Mouse (Mus musculus): Measurements from ENCODE around the gene Pik3r5. TPM values are rescaled to one million over a fixed set of nuclear protein-coding genes. Genes with fewer than 3 reads are reported as not detected.

The Pik3r5 gene
- polyA plus RNA-seq, 1 experiment from 2014 or later, result 0.81 TPM

- Histone ChIP-seq H3K9me3 (ENCODE audit: control insufficient read depth, low read length) (no peaks in the 10 kb centered on the region), H3K27me3 (ENCODE audit: control insufficient read depth, insufficient read depth, low read length) (no peaks in the 10 kb centered on the region), H3K4me3 (ENCODE audit: low read depth, low read length) (no peak overlapping the region), H3K27ac (ENCODE audit: low read depth, low read length) (no peak overlapping the region), H3K9ac (ENCODE audit: low read length) (no peak overlapping the region), H3K4me2 (ENCODE audit: low read depth, low read length, severe bottlenecking) (no peak overlapping the region), H3K4me1 (replicated peaks; ENCODE audit: control insufficient read depth, insufficient read depth, low read length) (no peaks in the 10 kb centered on the region), H3K36me3 (ENCODE audit: control insufficient read depth, insufficient read depth, low read length) (no peaks in the 10 kb centered on the region)
- DNase-seq (ENCODE audit: low spot score) (no peak), ATAC-seq (replicated peaks; ENCODE audit: low FRiP score) (no peak)
- 94% methylated on average over 6 of the region's 6 CpGs for WGBS
Observed at GRCm38 (mm10) chr11:68477661-68478060, 45.7 kb downstream of the Pik3r5 start.

GRCm38 (mm10) chr11:68478574-68478981 lies 46.7 kb downstream of the Pik3r5 start:
- DNase-seq (ENCODE audit: low spot score), result no peak
- H3K27ac ChIP-seq (ENCODE audit: low read depth, low read length), result no peak overlapping the region
- H3K36me3 ChIP-seq (ENCODE audit: control insufficient read depth, insufficient read depth, low read length), result no peaks in the 10 kb centered on the region
- no peaks in the 10 kb centered on the region for H3K9me3 ChIP-seq (ENCODE audit: control insufficient read depth, low read length)
- no peak overlapping the region for H3K4me2 ChIP-seq (ENCODE audit: low read depth, low read length, severe bottlenecking)
- no peak overlapping the region for H3K4me3 ChIP-seq (ENCODE audit: low read depth, low read length)
- 89% methylated on average over 3 of the region's 3 CpGs for WGBS
- no peak for ATAC-seq (replicated peaks; ENCODE audit: low FRiP score)
- H3K4me1 ChIP-seq (replicated peaks; ENCODE audit: control insufficient read depth, insufficient read depth, low read length), result no peaks in the 10 kb centered on the region
- no peak overlapping the region for H3K9ac ChIP-seq (ENCODE audit: low read length)
- H3K27me3 ChIP-seq (ENCODE audit: control insufficient read depth, insufficient read depth, low read length), result no peaks in the 10 kb centered on the region

- no peak overlapping the region for H3K27ac ChIP-seq (ENCODE audit: low read depth, low read length)
- no peaks in the 10 kb centered on the region for H3K4me1 ChIP-seq (replicated peaks; ENCODE audit: control insufficient read depth, insufficient read depth, low read length)
- H3K4me3 ChIP-seq (ENCODE audit: low read depth, low read length), result no peak overlapping the region
- H3K4me2 ChIP-seq (ENCODE audit: low read depth, low read length, severe bottlenecking), result no peak overlapping the region
- no peaks in the 10 kb centered on the region for H3K9me3 ChIP-seq (ENCODE audit: control insufficient read depth, low read length)
- H3K27me3 ChIP-seq (ENCODE audit: control insufficient read depth, insufficient read depth, low read length), result no peaks in the 10 kb centered on the region
- ATAC-seq (replicated peaks; ENCODE audit: low FRiP score) (no peak), DNase-seq (ENCODE audit: low spot score) (no peak)
- WGBS, result 91% methylated on average over 4 of the region's 4 CpGs
- no peak overlapping the region for H3K9ac ChIP-seq (ENCODE audit: low read length)
- H3K36me3 ChIP-seq (ENCODE audit: control insufficient read depth, insufficient read depth, low read length), result no peaks in the 10 kb centered on the region
Observed at GRCm38 (mm10) chr11:68480660-68481059, 48.7 kb downstream of the Pik3r5 start.

GRCm38 (mm10) chr11:68482001-68482400 lies 50.1 kb downstream of the Pik3r5 start:
- no peak overlapping the region for H3K4me3 ChIP-seq (ENCODE audit: low read depth, low read length)

GRCm38 (mm10) chr11:68483213-68483612 lies 51.3 kb downstream of the Pik3r5 start:
- no peaks in the 10 kb centered on the region for H3K36me3 ChIP-seq (ENCODE audit: control insufficient read depth, insufficient read depth, low read length)

More at GRCm38 (mm10) chr11:68482001-68482400, 50.1 kb downstream of the Pik3r5 start:
- no peak overlapping the region for H3K4me2 ChIP-seq (ENCODE audit: low read depth, low read length, severe bottlenecking)
- no peaks in the 10 kb centered on the region for H3K9me3 ChIP-seq (ENCODE audit: control insufficient read depth, low read length)
- no peaks in the 10 kb centered on the region for H3K27me3 ChIP-seq (ENCODE audit: control insufficient read depth, insufficient read depth, low read length)
- no peaks in the 10 kb centered on the region for H3K36me3 ChIP-seq (ENCODE audit: control insufficient read depth, insufficient read depth, low read length)
- ATAC-seq (replicated peaks; ENCODE audit: low FRiP score) (no peak), DNase-seq (ENCODE audit: low spot score) (no peak)
- H3K27ac ChIP-seq (ENCODE audit: low read depth, low read length), result no peak overlapping the region
- no peaks in the 10 kb centered on the region for H3K4me1 ChIP-seq (replicated peaks; ENCODE audit: control insufficient read depth, insufficient read depth, low read length)
- no peak overlapping the region for H3K9ac ChIP-seq (ENCODE audit: low read length)

GRCm38 (mm10) chr11:68484431-68484830 lies 52.5 kb downstream of the Pik3r5 start:
- H3K9me3 ChIP-seq (ENCODE audit: control insufficient read depth, low read length), result no peaks in the 10 kb centered on the region
- DNase-seq (ENCODE audit: low spot score) (no peak), ATAC-seq (replicated peaks; ENCODE audit: low FRiP score) (no peak)
- H3K27ac ChIP-seq (ENCODE audit: low read depth, low read length), result no peak overlapping the region
- WGBS, result 76% methylated on average over 3 of the region's 3 CpGs
- no peaks in the 10 kb centered on the region for H3K4me1 ChIP-seq (replicated peaks; ENCODE audit: control insufficient read depth, insufficient read depth, low read length)
- H3K9ac ChIP-seq (ENCODE audit: low read length), result no peak overlapping the region
- H3K27me3 ChIP-seq (ENCODE audit: control insufficient read depth, insufficient read depth, low read length), result no peaks in the 10 kb centered on the region
- H3K36me3 ChIP-seq (ENCODE audit: control insufficient read depth, insufficient read depth, low read length), result no peaks in the 10 kb centered on the region
- H3K4me2 ChIP-seq (ENCODE audit: low read depth, low read length, severe bottlenecking), result no peak overlapping the region
- H3K4me3 ChIP-seq (ENCODE audit: low read depth, low read length), result no peak overlapping the region

More at GRCm38 (mm10) chr11:68483213-68483612, 51.3 kb downstream of the Pik3r5 start:
- Histone ChIP-seq H3K9ac (ENCODE audit: low read length) (no peak overlapping the region), H3K4me3 (ENCODE audit: low read depth, low read length) (no peak overlapping the region), H3K9me3 (ENCODE audit: control insufficient read depth, low read length) (no peaks in the 10 kb centered on the region), H3K27me3 (ENCODE audit: control insufficient read depth, insufficient read depth, low read length) (no peaks in the 10 kb centered on the region), H3K4me2 (ENCODE audit: low read depth, low read length, severe bottlenecking) (no peak overlapping the region), H3K4me1 (replicated peaks; ENCODE audit: control insufficient read depth, insufficient read depth, low read length) (no peaks in the 10 kb centered on the region), H3K27ac (ENCODE audit: low read depth, low read length) (no peak overlapping the region)
- DNase-seq (ENCODE audit: low spot score), result no peak
- WGBS, result 78% methylated on average over 6 of the region's 6 CpGs
- ATAC-seq (replicated peaks; ENCODE audit: low FRiP score), result no peak

GRCm38 (mm10) chr11:68485206-68485942 lies 53.5 kb downstream of the Pik3r5 start:
- Histone ChIP-seq H3K4me1 (replicated peaks; ENCODE audit: control insufficient read depth, insufficient read depth, low read length) (no peaks in the 10 kb centered on the region), H3K4me3 (ENCODE audit: low read depth, low read length) (no peak overlapping the region), H3K9ac (ENCODE audit: low read length) (no peak overlapping the region), H3K36me3 (ENCODE audit: control insufficient read depth, insufficient read depth, low read length) (no peaks in the 10 kb centered on the region), H3K27me3 (ENCODE audit: control insufficient read depth, insufficient read depth, low read length) (no peaks in the 10 kb centered on the region), H3K27ac (ENCODE audit: low read depth, low read length) (no peak overlapping the region), H3K9me3 (ENCODE audit: control insufficient read depth, low read length) (no peaks in the 10 kb centered on the region), H3K4me2 (ENCODE audit: low read depth, low read length, severe bottlenecking) (no peak overlapping the region)
- 38% methylated on average over 8 of the region's 8 CpGs for WGBS
- DNase-seq (ENCODE audit: low spot score), result no peak
- no peak for ATAC-seq (replicated peaks; ENCODE audit: low FRiP score)

- Histone ChIP-seq H3K9ac (ENCODE audit: low read length) (no peak overlapping the region), H3K27me3 (ENCODE audit: control insufficient read depth, insufficient read depth, low read length) (no peaks in the 10 kb centered on the region), H3K9me3 (ENCODE audit: control insufficient read depth, low read length) (no peaks in the 10 kb centered on the region), H3K4me1 (replicated peaks; ENCODE audit: control insufficient read depth, insufficient read depth, low read length) (no peaks in the 10 kb centered on the region), H3K27ac (ENCODE audit: low read depth, low read length) (no peak overlapping the region), H3K4me2 (ENCODE audit: low read depth, low read length, severe bottlenecking) (no peak overlapping the region), H3K36me3 (ENCODE audit: control insufficient read depth, insufficient read depth, low read length) (no peaks in the 10 kb centered on the region), H3K4me3 (ENCODE audit: low read depth, low read length) (no peak overlapping the region)
- 89% methylated on average over 3 of the region's 3 CpGs for whole genome bisulfite sequencing
- DNase-seq (ENCODE audit: low spot score), result no peak
- no peak for ATAC-seq (replicated peaks; ENCODE audit: low FRiP score)
Observed at GRCm38 (mm10) chr11:68486093-68486492, 54.2 kb downstream of the Pik3r5 start.

- no peak overlapping the region for H3K9ac ChIP-seq (ENCODE audit: low read length)
- no peak overlapping the region for H3K4me3 ChIP-seq (ENCODE audit: low read depth, low read length)
Observed at GRCm38 (mm10) chr11:68487720-68488119, 55.8 kb downstream of the Pik3r5 start.

More at GRCm38 (mm10) chr11:68487720-68488119, 55.8 kb downstream of the Pik3r5 start:
- Histone ChIP-seq H3K27me3 (ENCODE audit: control insufficient read depth, insufficient read depth, low read length) (no peaks in the 10 kb centered on the region), H3K9me3 (ENCODE audit: control insufficient read depth, low read length) (no peaks in the 10 kb centered on the region), H3K36me3 (ENCODE audit: control insufficient read depth, insufficient read depth, low read length) (no peaks in the 10 kb centered on the region), H3K4me2 (ENCODE audit: low read depth, low read length, severe bottlenecking) (no peak overlapping the region), H3K4me1 (replicated peaks; ENCODE audit: control insufficient read depth, insufficient read depth, low read length) (no peaks in the 10 kb centered on the region), H3K27ac (ENCODE audit: low read depth, low read length) (no peak overlapping the region)
- ATAC-seq (replicated peaks; ENCODE audit: low FRiP score), result no peak
- DNase-seq (ENCODE audit: low spot score), result no peak
- WGBS, result 91% methylated on average over 10 of the region's 10 CpGs

All from forebrain, embryonic 11.5 days (tissue).